Mouse (Mus musculus): ENCODE data around the gene Cdc42ep4. TPM values are rescaled to one million over a fixed set of nuclear protein-coding genes. Genes with fewer than 3 reads are reported as not detected.

Cdc42ep4 gene
- total and polyA plus RNA-seq, 3 experiments = 96.8 to 228 (median 142) TPM

DNA sequence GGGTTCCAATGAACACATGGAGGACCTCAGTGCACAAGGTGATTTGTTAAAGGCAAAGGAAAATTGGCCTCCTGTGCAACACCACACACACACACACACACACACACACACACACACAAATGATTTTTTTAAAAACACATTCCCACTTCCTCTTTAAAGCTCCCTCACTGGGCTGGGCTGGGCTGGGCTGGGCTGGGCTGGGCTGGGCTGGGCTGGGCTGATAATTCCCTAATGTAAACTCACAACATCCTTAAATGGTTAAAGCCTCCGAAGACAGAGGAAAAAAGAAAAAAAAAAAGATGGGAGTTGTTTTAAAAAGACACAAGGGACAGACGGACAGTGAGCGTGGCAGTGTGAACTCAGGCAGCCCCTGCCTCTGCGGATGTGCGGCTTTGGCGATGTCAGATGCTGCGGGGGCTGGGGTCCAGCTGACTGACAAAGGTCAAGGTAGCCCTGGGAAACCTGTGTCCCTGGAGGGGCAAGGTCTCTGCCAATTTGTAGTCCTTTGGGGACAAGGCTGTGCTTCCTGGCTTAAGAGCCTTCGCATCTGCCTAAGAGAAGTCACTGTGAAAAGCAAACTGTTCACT, 26.3 kb upstream of the Cdc42ep4 start:
- DNase-seq = peak; percentile 45

- DNase-seq = peak; percentile 87
These were observed 25.3 kb upstream of the Cdc42ep4 start for GRCm38 (mm10) chr11:113776851-113777511.

GRCm38 (mm10) chr11:113774773-113775172, 23.1 kb upstream of the Cdc42ep4 start:
- no peak for DNase-seq

DNA sequence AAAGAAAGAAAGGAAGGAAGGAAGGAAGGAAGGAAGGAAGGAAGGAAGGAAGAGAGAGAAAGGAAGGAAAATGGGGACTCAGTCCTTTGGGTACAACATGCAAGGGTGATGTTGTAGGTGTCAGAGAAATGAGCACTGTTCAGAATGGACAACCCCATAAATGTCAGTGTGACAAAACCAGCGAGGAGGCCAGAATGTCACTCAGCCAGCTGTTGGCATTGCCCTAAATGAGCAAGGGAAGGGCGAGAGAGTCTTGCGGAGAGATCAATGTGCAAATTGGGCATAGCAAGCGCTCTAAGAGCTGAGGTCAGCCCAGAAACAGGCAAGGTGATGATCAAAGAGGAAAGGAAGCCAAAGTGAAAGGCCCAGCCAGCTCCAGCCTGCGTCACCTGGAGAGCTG, 21.5 kb upstream of the Cdc42ep4 start:
- peak; percentile 53 for DNase-seq

DNA sequence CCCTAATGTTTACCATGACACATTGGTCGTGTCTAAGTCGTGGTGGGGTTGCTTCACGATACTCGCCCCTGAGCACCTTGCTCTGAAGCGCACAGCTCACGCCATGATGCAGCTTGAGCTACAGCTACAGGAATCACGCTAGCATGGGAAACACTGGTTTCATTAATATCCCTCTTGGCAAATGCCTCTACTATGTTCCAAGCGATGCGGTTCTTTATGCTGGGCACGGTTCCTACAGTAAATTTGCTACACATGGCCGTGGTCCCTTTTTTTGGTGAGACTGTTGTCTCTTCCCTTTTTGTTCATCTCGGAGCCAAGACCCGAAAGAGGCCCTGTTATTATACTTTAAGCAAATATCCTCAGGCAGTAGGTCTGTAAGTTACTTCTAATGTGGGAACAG, 19.5 kb upstream of the Cdc42ep4 start:
- no peak for DNase-seq

- DNase-seq = no peak
These were observed 16.7 kb upstream of the Cdc42ep4 start for GRCm38 (mm10) chr11:113768356-113768755.

DNA sequence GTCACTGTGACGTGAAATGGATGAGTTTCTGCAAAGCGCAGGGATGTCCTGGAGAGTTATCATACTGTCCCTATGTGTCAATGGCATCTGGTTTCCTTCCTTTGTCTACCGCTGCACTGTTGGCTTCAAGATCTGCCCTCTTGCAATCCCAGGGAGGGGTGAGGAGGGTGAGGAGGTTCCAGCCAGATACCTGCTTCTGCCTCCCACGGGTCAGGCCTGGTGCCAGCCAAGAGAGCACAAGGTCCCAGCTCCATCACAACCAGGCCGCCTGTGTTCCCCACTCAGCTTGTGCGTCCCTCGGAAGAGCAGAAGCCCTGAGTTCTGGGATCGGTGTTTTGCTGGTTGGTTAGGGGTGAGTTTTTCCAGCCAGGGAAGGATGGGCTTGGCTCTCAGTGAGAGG, 15.6 kb upstream of the Cdc42ep4 start:
- no peak for DNase-seq

DNA sequence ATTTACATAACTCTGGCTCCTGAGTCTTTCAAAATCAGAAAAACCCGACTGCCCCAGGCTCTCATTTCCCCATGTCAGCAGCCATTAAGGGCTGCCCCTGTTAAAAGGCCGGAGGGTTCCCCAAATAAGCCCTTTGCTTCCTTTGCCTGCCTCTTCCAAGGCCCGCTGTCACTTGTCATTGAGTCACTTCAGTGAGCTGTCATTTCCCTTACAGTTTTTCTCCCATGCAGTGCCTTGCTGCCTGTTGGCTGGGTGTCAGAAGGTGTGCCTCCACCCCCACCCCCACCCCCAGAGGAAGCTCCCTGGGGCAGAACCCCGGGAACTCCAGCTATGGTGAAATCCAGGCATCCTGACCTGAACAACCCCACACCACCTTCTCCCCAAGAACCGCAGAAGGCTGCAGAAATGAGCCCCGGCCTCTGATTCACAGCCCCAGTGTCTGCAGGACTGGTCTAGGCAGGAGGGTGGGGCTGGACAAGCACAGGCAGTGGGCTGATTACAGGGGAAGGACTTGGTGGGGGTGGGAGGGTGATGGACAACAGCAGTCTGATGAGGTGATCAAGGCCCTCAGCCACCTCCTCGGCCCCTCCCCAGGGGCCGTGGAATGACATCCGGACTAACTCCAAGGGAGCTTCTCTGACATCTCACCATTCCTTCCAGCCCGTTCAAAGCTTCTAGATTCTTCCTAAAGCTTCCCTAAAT, 14.8 kb upstream of the Cdc42ep4 start:
- peak; percentile 61 for DNase-seq

- no peak for DNase-seq
These were observed 12.6 kb upstream of the Cdc42ep4 start for GRCm38 (mm10) chr11:113764132-113764849.

DNA sequence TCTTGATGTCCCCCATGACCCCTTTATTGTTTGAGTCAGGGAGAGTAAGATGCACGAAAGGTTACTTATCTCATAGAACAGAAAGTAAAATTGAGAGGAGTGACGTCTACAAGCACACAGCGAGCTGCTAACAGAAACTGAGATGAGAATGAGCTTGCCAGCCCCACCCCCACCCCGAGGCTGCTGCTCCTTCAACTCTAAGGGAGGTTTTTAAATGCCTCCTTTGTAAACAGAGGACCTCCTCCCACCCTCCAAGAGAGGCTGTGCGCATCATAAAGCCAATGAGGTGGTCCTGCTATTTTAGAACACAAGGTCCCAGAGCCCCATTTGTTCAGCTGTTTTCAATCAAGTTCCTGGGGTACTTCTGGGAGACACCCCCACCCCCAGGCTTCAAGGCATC, 11.8 kb upstream of the Cdc42ep4 start:
- DNase-seq = no peak

GRCm38 (mm10) chr11:113762136-113762797, 10.6 kb upstream of the Cdc42ep4 start:
- DNase-seq = peak; percentile 61

DNA sequence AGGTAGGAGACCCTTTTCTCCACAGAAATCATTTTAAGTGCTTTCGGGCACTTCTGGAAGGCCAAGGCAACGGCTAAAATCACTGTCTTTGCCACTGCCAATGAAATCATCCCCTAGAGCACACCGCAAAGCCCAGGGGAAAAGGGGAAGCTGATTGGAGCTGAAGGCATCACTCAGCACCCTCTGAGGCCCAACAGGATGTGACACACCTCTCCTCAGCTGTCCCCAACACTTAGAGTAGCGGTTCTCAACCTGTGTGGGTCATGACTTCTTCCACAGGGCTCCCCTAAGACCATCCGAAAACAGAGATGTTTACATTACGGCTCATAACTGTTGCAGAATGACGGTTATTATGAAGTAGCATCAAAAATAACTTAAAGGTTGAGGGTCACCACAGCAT, 10.0 kb upstream of the Cdc42ep4 start:
- DNase-seq = peak; percentile 3

DNA sequence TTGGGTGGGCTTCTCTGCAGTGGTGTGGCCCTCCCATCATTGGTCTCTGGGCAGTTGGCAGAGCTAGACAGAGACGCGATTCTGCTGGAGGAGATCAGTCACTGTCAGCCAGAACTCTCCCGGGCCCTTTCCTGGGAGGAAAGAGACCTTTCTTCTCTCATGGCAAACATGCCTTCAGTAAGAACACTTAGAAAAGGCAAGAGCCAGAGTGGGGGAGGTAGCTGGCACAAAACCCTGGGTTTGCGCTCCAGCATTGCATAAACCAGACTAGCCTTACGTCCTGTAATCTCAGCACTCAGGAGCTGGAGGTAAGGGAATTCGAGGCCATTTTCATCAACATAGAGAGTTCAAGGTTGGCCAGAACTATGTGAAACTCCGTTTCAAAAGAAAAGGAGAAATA, 8.8 kb upstream of the Cdc42ep4 start:
- DNase-seq = peak; percentile 84

DNA sequence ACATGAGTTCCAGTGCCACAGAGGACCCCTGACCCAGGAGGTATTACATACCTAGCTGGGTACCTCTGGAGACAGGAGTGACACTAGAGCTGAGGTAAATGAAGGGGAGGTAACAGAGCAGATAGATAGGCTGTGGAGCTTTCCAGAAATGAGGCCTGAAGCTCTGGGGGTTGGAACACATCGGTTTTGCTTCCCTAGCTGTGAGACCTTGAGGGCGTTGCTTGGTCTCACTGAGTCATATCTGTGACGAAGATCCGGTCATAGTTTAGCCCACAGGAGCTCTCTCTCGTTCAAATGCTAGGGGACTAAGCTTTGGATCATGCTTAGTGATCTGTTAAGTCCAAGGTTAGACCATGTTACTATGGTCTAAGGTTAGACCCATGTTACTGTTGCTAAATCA, 7.2 kb upstream of the Cdc42ep4 start:
- DNase-seq = no peak

DNA sequence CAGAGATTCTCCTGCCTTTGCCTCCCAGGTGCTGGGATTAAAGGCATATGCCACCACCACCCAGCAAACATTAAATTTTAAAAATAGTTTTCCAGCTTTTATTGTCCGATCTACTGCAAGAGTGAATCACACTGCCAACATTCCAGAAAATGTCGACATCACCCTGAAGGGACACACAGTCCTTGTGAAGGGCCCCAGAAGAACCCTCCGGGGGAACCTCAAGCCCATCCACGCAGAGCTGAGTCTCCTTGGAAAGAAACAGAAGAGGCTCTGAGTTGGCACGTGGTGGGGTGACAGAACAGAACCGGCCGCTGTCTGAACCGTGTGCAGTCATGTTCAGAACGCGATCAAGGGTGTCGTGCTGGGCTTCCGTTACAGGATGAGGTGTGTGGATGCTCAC, 4.9 kb upstream of the Cdc42ep4 start:
- DNase-seq = no peak

- no peak for DNase-seq
These were observed 4.2 kb upstream of the Cdc42ep4 start for GRCm38 (mm10) chr11:113755878-113756277.

DNA sequence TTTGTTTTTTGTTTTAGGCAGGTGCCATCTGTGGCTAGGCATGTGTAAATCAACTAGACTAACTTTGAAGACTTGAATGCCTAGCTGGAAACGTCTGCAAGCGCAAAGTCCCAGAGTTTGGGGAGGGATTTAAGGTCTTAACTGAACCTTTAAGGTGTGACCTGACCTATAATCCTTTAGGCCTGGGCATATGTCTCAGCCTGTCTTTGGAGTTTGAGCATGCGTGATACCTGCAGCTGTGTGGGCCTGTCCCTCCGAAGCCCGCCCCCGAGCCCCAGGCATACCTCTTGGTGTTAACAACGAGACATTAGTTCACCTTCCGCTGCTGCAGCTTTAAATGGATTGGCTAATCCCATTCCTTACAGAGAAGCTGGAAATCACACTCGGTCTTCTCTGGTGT, 3.2 kb upstream of the Cdc42ep4 start:
- DNase-seq = no peak

GRCm38 (mm10) chr11:113752685-113753430, 1.2 kb upstream of the Cdc42ep4 start:
- no peak for DNase-seq

DNA sequence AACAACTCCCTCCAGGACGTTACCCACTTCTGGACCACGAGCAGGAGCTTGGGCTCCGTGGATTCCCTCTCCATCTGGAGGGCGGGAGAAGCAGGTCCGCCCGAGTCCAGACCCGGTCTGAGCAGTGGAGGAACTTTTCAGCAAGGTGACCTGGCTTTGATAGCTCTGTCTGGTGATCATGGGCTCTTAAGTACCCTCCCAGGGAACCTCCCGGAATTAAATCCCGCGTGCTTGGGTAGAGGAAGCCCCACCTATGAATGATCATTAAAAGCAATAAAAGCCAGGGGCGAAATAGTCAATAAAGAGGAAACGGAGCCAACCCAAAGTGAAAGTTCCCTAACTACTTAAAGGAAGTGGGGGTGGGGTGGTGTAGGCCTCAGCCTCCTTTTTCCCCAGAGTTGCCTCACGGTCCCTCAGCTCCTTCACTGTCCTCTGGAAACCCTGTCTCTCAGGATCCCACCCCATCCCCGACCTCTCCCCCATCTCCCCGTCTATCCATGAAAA, 529 bp upstream of the Cdc42ep4 start:
- DNase-seq = no peak

DNA sequence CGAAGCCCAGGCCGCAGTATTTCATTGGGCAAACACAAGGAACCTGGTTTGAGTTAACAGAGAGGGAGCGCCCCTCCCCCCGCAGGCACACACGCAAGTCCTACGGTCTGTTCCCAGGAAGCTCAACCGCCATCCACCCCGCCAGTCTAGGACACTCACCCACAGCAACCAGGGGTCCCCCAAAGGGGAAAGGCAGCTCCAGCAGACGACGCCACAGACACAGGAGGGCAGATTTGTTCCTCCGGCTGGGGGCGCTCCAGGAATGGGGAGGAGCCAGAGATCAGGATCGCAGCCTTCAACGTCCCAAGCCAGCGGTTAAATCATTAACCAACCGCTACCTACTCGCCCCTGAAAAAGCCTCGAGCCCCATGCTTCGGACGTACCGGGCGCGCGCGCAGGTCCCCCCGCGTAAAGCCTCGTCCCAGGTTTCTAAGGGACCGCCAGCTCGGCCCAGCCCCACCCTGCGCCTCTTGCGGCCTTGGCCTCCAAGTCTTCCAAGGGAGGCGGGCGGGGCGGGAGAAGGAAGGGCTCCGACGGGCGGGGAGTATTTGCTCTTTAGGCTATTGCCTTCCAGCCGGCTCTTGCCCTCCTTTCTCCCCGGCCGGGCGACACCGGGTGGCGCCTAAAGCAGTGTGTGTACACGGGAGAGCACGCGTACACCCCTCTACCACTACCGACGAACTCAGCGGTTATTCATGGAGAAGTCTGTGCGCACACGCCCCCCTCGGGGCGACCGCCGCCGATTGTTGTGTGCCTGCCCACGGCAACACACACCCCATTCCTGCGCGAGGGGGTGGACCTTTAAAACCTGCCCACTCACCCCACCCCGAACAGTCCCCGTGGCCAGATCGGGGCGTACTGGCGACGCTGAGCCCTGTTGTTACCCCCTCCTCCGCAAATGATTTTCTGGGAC, 854 bp downstream of the Cdc42ep4 start:
- DNase-seq = peak; percentile 91
